Mouse (Mus musculus): ENCODE results near the gene Slc43a3.

DNA sequence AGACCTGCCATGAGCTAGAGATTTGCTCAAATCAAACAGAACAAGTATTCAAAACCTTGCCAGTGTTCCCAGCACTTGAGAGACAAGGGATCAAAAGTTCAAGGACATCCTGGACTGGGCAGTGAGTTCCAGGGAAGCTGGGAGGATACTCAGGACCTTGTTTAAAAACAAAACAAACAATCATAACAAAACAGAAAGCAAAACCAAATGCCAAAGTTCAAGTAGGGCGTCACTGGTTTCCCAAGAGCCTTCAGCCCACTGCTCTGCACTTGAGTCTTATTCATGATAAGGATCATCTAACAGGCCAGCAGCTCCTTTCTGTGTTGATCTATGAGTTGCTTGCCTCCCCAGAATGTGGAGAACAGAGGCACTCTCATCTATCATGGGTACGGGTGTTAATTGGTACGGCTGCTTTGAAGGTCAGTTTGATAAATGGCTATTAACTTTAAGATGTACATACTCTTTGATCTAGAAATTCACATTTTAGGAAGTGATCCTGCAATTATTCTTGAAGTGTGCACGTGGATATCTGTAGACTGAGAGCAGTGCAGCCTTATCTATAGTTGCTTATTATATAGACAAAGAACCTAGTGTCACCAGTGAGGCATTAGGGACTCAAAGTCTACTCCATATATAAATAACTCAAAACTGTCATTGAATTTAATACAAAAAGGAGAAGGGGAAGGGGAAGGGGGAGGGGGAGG is 40.7 kb upstream of the Slc43a3 start:
- TF ChIP-seq POLR2A (IDR thresholded peaks at IDR 0.05; ENCODE audit: insufficient read length, low read depth) (no peak), CEBPB (IDR thresholded peaks at IDR 0.05; ENCODE audit: insufficient read depth, poor library complexity, severe bottlenecking) (no peak), E2F4 (IDR thresholded peaks at IDR 0.05; ENCODE audit: insufficient read depth) (no peak), TCF12 (IDR thresholded peaks at IDR 0.05; ENCODE audit: insufficient read depth, poor library complexity, severe bottlenecking) (no peak), MYOG (IDR thresholded peaks at IDR 0.05; ENCODE audit: control insufficient read depth in 1 of 3, insufficient read depth in 1 of 3, insufficient read length in 2 of 3, low read depth in 2 of 3) (no peak), REST (IDR thresholded peaks at IDR 0.05; ENCODE audit: insufficient read depth, insufficient read length) (no peak), USF1 (IDR thresholded peaks at IDR 0.05; ENCODE audit: low read depth) (no peak)
